In genomic region chr7:125589896-125590295, GRCm38 (mm10) we compare ENCODE assay signal across 14 mouse cellular contexts. TPM values are rescaled to one million over a fixed set of nuclear protein-coding genes. Genes with fewer than 3 reads are reported as not detected.
"Had no signal": no experiment of that assay in that cellular context is flagged by ENCODE, and none has a peak within 500 bp of the region (broad histone marks: within the 10 kb centered on the region; RNA-seq: fewer than 3 reads in every experiment).

No protein-coding gene starts in this region.

- DNase-seq: gastrocnemius, adult 2 months; gastrocnemius, postnatal 10 days; gastrocnemius, postnatal 25 days; heart, adult 2 months; heart, postnatal 10 days; heart, postnatal 4 days; kidney, adult 18-20 months; kidney, adult 8-10 months; kidney, postnatal 10 days; kidney, postnatal 25 days; kidney, postnatal 4 days; liver; liver, embryonic 13.5 days had no signal

RNA-seq across cellular contexts. Expression of gene Il21r, which starts 13.3 kb away (rescaled TPM):
- total RNA-seq: gastrocnemius, adult 2 months had no signal
- polyA plus RNA-seq: heart, embryonic 14.5 days had no signal
